Mouse (Mus musculus): ENCODE data around the gene Mpdu1.
A peak's percentile ranks its signal among the peaks of the same experiment; 100 is the strongest.

The Mpdu1 gene

GRCm38 (mm10) chr11:69695361-69696181, 33.1 kb upstream of the Mpdu1 start, which contains the start of the genes Tnfsf12 and Tnfsfm13:
Gene Tnfsf12 (minus strand): TSS chr11:69695849.
Gene Tnfsfm13 (minus strand): TSS chr11:69696098.
- TF ChIP-seq GATA4 (IDR thresholded peaks at IDR 0.05; ENCODE audit: insufficient replicate concordance, low read length): peak; percentile 50; the same call in 1 of the 2 replicates

- no peak for TF ChIP-seq GATA4 (IDR thresholded peaks at IDR 0.05; ENCODE audit: insufficient replicate concordance, low read length)
Measured at GRCm38 (mm10) chr11:69695046-69695360, 32.6 kb upstream of the Mpdu1 start.

GRCm38 (mm10) chr11:69693421-69693965, 31.1 kb upstream of the Mpdu1 start:
- no peak for TF ChIP-seq GATA4 (IDR thresholded peaks at IDR 0.05; ENCODE audit: insufficient replicate concordance, low read length)

GRCm38 (mm10) chr11:69692863-69693262, 30.4 kb upstream of the Mpdu1 start:
- TF ChIP-seq GATA4 (IDR thresholded peaks at IDR 0.05; ENCODE audit: insufficient replicate concordance, low read length): no peak

- TF ChIP-seq GATA4 (IDR thresholded peaks at IDR 0.05; ENCODE audit: insufficient replicate concordance, low read length): no peak
Measured at GRCm38 (mm10) chr11:69692196-69692811, 29.9 kb upstream of the Mpdu1 start.

GRCm38 (mm10) chr11:69689891-69690290, 27.4 kb upstream of the Mpdu1 start:
- TF ChIP-seq GATA4 (IDR thresholded peaks at IDR 0.05; ENCODE audit: insufficient replicate concordance, low read length): no peak

GRCm38 (mm10) chr11:69687061-69687460, 24.6 kb upstream of the Mpdu1 start:
- TF ChIP-seq GATA4 (IDR thresholded peaks at IDR 0.05; ENCODE audit: insufficient replicate concordance, low read length): no peak

- TF ChIP-seq GATA4 (IDR thresholded peaks at IDR 0.05; ENCODE audit: insufficient replicate concordance, low read length): no peak
Measured at GRCm38 (mm10) chr11:69686377-69686776, 23.9 kb upstream of the Mpdu1 start.

- no peak for TF ChIP-seq GATA4 (IDR thresholded peaks at IDR 0.05; ENCODE audit: insufficient replicate concordance, low read length)
Measured at GRCm38 (mm10) chr11:69685526-69686148, 23.2 kb upstream of the Mpdu1 start, which contains the start of gene Tnfsf13. Gene Tnfsf13 (minus strand): TSS chr11:69685784.

GRCm38 (mm10) chr11:69684936-69685335, 22.5 kb upstream of the Mpdu1 start:
- TF ChIP-seq GATA4 (IDR thresholded peaks at IDR 0.05; ENCODE audit: insufficient replicate concordance, low read length): no peak

- TF ChIP-seq GATA4 (IDR thresholded peaks at IDR 0.05; ENCODE audit: insufficient replicate concordance, low read length): no peak
Measured at GRCm38 (mm10) chr11:69684128-69684745, 21.8 kb upstream of the Mpdu1 start.

- TF ChIP-seq GATA4 (IDR thresholded peaks at IDR 0.05; ENCODE audit: insufficient replicate concordance, low read length): no peak
Measured at GRCm38 (mm10) chr11:69683576-69683975, 21.1 kb upstream of the Mpdu1 start.

- TF ChIP-seq GATA4 (IDR thresholded peaks at IDR 0.05; ENCODE audit: insufficient replicate concordance, low read length): no peak
Measured at GRCm38 (mm10) chr11:69682840-69683533, 20.5 kb upstream of the Mpdu1 start.

- no peak for TF ChIP-seq GATA4 (IDR thresholded peaks at IDR 0.05; ENCODE audit: insufficient replicate concordance, low read length)
Measured at GRCm38 (mm10) chr11:69682209-69682839, 19.9 kb upstream of the Mpdu1 start.

All from liver, adult (tissue).